22 mouse cellular contexts compared by ENCODE assay signal in the genomic region with DNA sequence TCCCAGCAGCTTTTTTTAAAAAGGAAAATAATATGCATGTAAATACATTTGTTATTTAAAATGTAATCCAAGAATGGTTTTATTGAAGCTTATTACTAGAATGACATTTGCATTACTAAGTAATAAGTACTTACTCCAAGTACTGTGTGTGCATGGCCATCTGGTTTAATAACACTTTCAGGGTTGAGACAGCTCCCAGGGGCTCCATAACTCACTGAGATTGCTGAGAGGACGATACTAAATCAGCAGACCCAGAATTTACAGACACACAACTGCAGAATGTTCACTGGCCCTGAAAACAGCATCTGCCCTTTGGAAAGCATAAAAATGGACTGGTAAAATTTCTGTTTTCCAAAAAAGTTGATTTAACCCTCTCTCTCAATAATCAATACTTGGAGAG.
DNase-seq lines count a peak whose midpoint lies in the region; ATAC-seq lines count a peak whose summit lies in the region.
"Had no signal": no experiment of that assay in that cellular context is flagged by ENCODE, and none has a peak within 500 bp of the region (broad histone marks: within the 10 kb centered on the region; RNA-seq: fewer than 3 reads in every experiment).

No protein-coding gene starts in this region.

- no peak overlapping the region for H3K9ac ChIP-seq in neural tube, embryonic 11.5 days (ENCODE audit: low read length)
- no peak overlapping the region for H3K9ac ChIP-seq in neural tube, embryonic 14.5 days (replicated peaks; ENCODE audit: low read depth, low read length)
- H3K9ac ChIP-seq: embryonic facial prominence, embryonic 12.5 days; embryonic facial prominence, embryonic 15.5 days; forebrain, postnatal 0 days; hindbrain, embryonic 12.5 days; hindbrain, embryonic 15.5 days had no signal

- no peaks in the 10 kb centered on the region for H3K9me3 ChIP-seq in neural tube, embryonic 11.5 days (ENCODE audit: control insufficient read depth, low read length)
- H3K9me3 ChIP-seq in neural tube, embryonic 14.5 days (ENCODE audit: control insufficient read depth, low read length) = no peaks in the 10 kb centered on the region
- H3K9me3 ChIP-seq: embryonic facial prominence, embryonic 12.5 days; embryonic facial prominence, embryonic 15.5 days; hindbrain, embryonic 12.5 days; hindbrain, embryonic 15.5 days had no signal

- H3K4me3 ChIP-seq in neural tube, embryonic 11.5 days (ENCODE audit: low read depth, low read length) = no peak overlapping the region
- no peak overlapping the region for H3K4me3 ChIP-seq in neural tube, embryonic 14.5 days (ENCODE audit: low read depth, low read length)
- H3K4me3 ChIP-seq: embryonic facial prominence, embryonic 12.5 days; embryonic facial prominence, embryonic 15.5 days; hindbrain, embryonic 12.5 days; hindbrain, embryonic 15.5 days had no signal

- H3K36me3 ChIP-seq in neural tube, embryonic 11.5 days (ENCODE audit: control insufficient read depth, insufficient read depth, low read length) = no peaks in the 10 kb centered on the region
- H3K36me3 ChIP-seq in neural tube, embryonic 14.5 days (ENCODE audit: control insufficient read depth, insufficient read depth, low read length) = no peaks in the 10 kb centered on the region
- H3K36me3 ChIP-seq: embryonic facial prominence, embryonic 12.5 days; embryonic facial prominence, embryonic 15.5 days; hindbrain, embryonic 12.5 days; hindbrain, embryonic 15.5 days had no signal

- DNase-seq in embryo, embryonic 10.5 days (ENCODE audit: low spot score) = peak; percentile 51
- DNase-seq in embryo, embryonic 10 days (ENCODE audit: low spot score) = no peak
- DNase-seq in embryo, embryonic 11.5 days (ENCODE audit: low read depth, low spot score) = peak; percentile 20
- peak; percentile 56 for DNase-seq in neural tube, embryonic 11.5 days (ENCODE audit: low spot score)
- DNase-seq in kidney, adult 9 months = no peak
- DNase-seq: adrenal gland, adult 8-10 months; adrenal gland, postnatal 25 days; cerebellum, adult 11-12 months; cerebellum, adult 8-10 months; cerebellum, postnatal 10 days; cerebellum, postnatal 36 days; forebrain, postnatal 0 days; gastrocnemius, postnatal 36 days had no signal

- ATAC-seq in neural tube, embryonic 11.5 days (ENCODE audit: insufficient read depth, low FRiP score, low TSS enrichment) = peak; percentile 61; the same call in 1 of the 2 replicates
- ATAC-seq in neural tube, embryonic 14.5 days (ENCODE audit: low read depth) = peak; percentile 61; the same call in 1 of the 2 replicates
- no peak for ATAC-seq in megakaryocyte-erythroid progenitor cell, adult 5-6 weeks (replicated peaks; ENCODE audit: low FRiP score, low TSS enrichment, poor library complexity, severe bottlenecking)
- ATAC-seq: activated CD4-positive, CD25-positive, alpha-beta regulatory T cell, adult 4 months; forebrain, embryonic 14.5 days; forebrain, postnatal 0 days had no signal

- 13% methylated on average over 1 of the region's 1 CpGs for WGBS in neural tube, embryonic 11.5 days
- 12% methylated on average over 1 of the region's 1 CpGs for WGBS in neural tube, embryonic 14.5 days

- no peak overlapping the region for H3K4me2 ChIP-seq in neural tube, embryonic 11.5 days (ENCODE audit: low read depth)
- no peak overlapping the region for H3K4me2 ChIP-seq in neural tube, embryonic 14.5 days (ENCODE audit: low read depth, low read length)
- H3K4me2 ChIP-seq: embryonic facial prominence, embryonic 12.5 days; embryonic facial prominence, embryonic 15.5 days; heart, embryonic 11.5 days; hindbrain, embryonic 12.5 days; hindbrain, embryonic 15.5 days had no signal

- no peaks in the 10 kb centered on the region for H3K27me3 ChIP-seq in neural tube, embryonic 11.5 days (ENCODE audit: control insufficient read depth, insufficient read depth, low read length)
- H3K27me3 ChIP-seq in neural tube, embryonic 14.5 days (ENCODE audit: control insufficient read depth, insufficient read depth, low read length) = no peaks in the 10 kb centered on the region
- H3K27me3 ChIP-seq: embryonic facial prominence, embryonic 12.5 days; embryonic facial prominence, embryonic 15.5 days; hindbrain, embryonic 12.5 days; hindbrain, embryonic 15.5 days had no signal

- H3K27ac ChIP-seq in neural tube, embryonic 11.5 days (ENCODE audit: low read depth, low read length) = no peak overlapping the region
- H3K27ac ChIP-seq in neural tube, embryonic 14.5 days (ENCODE audit: low read depth, low read length) = no peak overlapping the region
- H3K27ac ChIP-seq: embryonic facial prominence, embryonic 12.5 days; embryonic facial prominence, embryonic 15.5 days; hindbrain, embryonic 12.5 days; hindbrain, embryonic 15.5 days had no signal

- H3K4me1 ChIP-seq in neural tube, embryonic 11.5 days (ENCODE audit: control insufficient read depth, insufficient read depth, low read length) = no peaks in the 10 kb centered on the region
- H3K4me1 ChIP-seq in neural tube, embryonic 14.5 days (ENCODE audit: control insufficient read depth, insufficient read depth, low read length) = no peaks in the 10 kb centered on the region
- H3K4me1 ChIP-seq: embryonic facial prominence, embryonic 12.5 days; embryonic facial prominence, embryonic 15.5 days; hindbrain, embryonic 12.5 days; hindbrain, embryonic 15.5 days had no signal

Comparison
In these comparisons a context has a peak if more than half of its experiments do, and no peak if none do; other contexts are left out.
1. DNase-seq: peak in embryo, embryonic 10.5 days (single experiment), embryo, embryonic 11.5 days (single experiment) and neural tube, embryonic 11.5 days (single experiment); none in embryo, embryonic 10 days (single experiment) and kidney, adult 9 months (single experiment).